26 mouse cellular contexts compared by ENCODE assay signal in genomic region chr3:86076511-86077283, GRCm38 (mm10).
DNase-seq lines count a peak whose midpoint lies in the region; ATAC-seq and TF ChIP-seq lines count a peak whose summit lies in the region.
"Had no signal": no experiment of that assay in that cellular context is flagged by ENCODE, and none has a peak within 500 bp of the region (broad histone marks: within the 10 kb centered on the region; RNA-seq: fewer than 3 reads in every experiment).

No protein-coding gene starts in this region.

- H3K27me3 ChIP-seq in intestine, embryonic 16.5 days (replicated peaks; ENCODE audit: control insufficient read depth, insufficient read depth, low read length) = no peaks in the 10 kb centered on the region
- no peaks in the 10 kb centered on the region for H3K27me3 ChIP-seq in intestine, embryonic 15.5 days (replicated peaks)
- H3K27me3 ChIP-seq in kidney, postnatal 0 days (ENCODE audit: insufficient read depth, low read length) = no peaks in the 10 kb centered on the region
- no peaks in the 10 kb centered on the region for H3K27me3 ChIP-seq in forebrain, postnatal 0 days (ENCODE audit: insufficient read depth, low read length)
- H3K27me3 ChIP-seq: embryonic facial prominence, embryonic 15.5 days; hindbrain, embryonic 13.5 days; liver, embryonic 15.5 days; neural tube, embryonic 15.5 days; Patski had no signal

- no peak for DNase-seq in kidney, postnatal 0 days (ENCODE audit: low spot score)
- DNase-seq in forebrain, postnatal 0 days = no peak
- no peak for DNase-seq in gastrocnemius, postnatal 25 days
- DNase-seq: adrenal gland, adult 2 months; cerebellum, adult 11 months; cerebellum, postnatal 25 days; gastrocnemius, postnatal 36 days; heart, postnatal 10 days; liver; lung, postnatal 4 days; right cerebral cortex, adult 18-20 months; right cerebral cortex, postnatal 4 days; thymus, postnatal 14 days had no signal

- no peaks in the 10 kb centered on the region for H3K36me3 ChIP-seq in intestine, embryonic 16.5 days (ENCODE audit: control insufficient read depth, insufficient read depth, low read length)
- 0 out of 2 replicates have a peak, but pooled peaks cover 11% of the 10 kb centered on the region for H3K36me3 ChIP-seq in intestine, embryonic 15.5 days
- no peaks in the 10 kb centered on the region for H3K36me3 ChIP-seq in kidney, postnatal 0 days (ENCODE audit: insufficient read depth, low read length)
- no peaks in the 10 kb centered on the region for H3K36me3 ChIP-seq in forebrain, postnatal 0 days (ENCODE audit: insufficient read depth)
- H3K36me3 ChIP-seq: heart, embryonic 10.5 days; hindbrain, embryonic 13.5 days; liver, embryonic 15.5 days; midbrain, embryonic 10.5 days; neural tube, embryonic 15.5 days had no signal

- no peaks in the 10 kb centered on the region for H3K4me1 ChIP-seq in intestine, embryonic 16.5 days (ENCODE audit: control insufficient read depth, insufficient read depth, low read length)
- H3K4me1 ChIP-seq in intestine, embryonic 15.5 days (replicated peaks) = no peaks in the 10 kb centered on the region
- no peaks in the 10 kb centered on the region for H3K4me1 ChIP-seq in kidney, postnatal 0 days (replicated peaks; ENCODE audit: insufficient read depth, low read length)
- no peaks in the 10 kb centered on the region for H3K4me1 ChIP-seq in forebrain, postnatal 0 days (ENCODE audit: insufficient read depth)
- H3K4me1 ChIP-seq: embryonic facial prominence, embryonic 15.5 days; hindbrain, embryonic 13.5 days; limb, embryonic 10.5 days; liver, embryonic 15.5 days; midbrain, embryonic 10.5 days had no signal

- no peak overlapping the region for H3K4me2 ChIP-seq in intestine, embryonic 16.5 days (ENCODE audit: low read depth, low read length)
- H3K4me2 ChIP-seq in intestine, embryonic 15.5 days (replicated peaks) = no peak overlapping the region
- no peak overlapping the region for H3K4me2 ChIP-seq in kidney, postnatal 0 days (ENCODE audit: low read length)
- H3K4me2 ChIP-seq in forebrain, postnatal 0 days (ENCODE audit: low read depth) = no peak overlapping the region
- H3K4me2 ChIP-seq: embryonic facial prominence, embryonic 15.5 days; hindbrain, embryonic 13.5 days; liver, embryonic 15.5 days; neural tube, embryonic 15.5 days had no signal

- no peak overlapping the region for H3K4me3 ChIP-seq in intestine, embryonic 16.5 days (ENCODE audit: low read length)
- H3K4me3 ChIP-seq in intestine, embryonic 15.5 days (replicated peaks) = no peak overlapping the region
- H3K4me3 ChIP-seq in kidney, postnatal 0 days (replicated peaks; ENCODE audit: low read depth, low read length) = no peak overlapping the region
- H3K4me3 ChIP-seq in forebrain, postnatal 0 days (ENCODE audit: low read depth, low read length) = no peak overlapping the region
- H3K4me3 ChIP-seq: embryonic facial prominence, embryonic 15.5 days; heart, embryonic 10.5 days; hindbrain, embryonic 13.5 days; limb, embryonic 10.5 days; liver, embryonic 15.5 days; midbrain, embryonic 10.5 days; neural tube, embryonic 15.5 days had no signal

- ATAC-seq in intestine, embryonic 16.5 days = peak; percentile 60; the same call in 1 of the 2 replicates
- no peak for ATAC-seq in intestine, embryonic 15.5 days
- ATAC-seq in hematopoietic stem cell, adult 5-6 weeks (replicated peaks in 1 of 2; ENCODE audit: insufficient read depth in 1 of 2, low FRiP score in 2 of 2, low TSS enrichment in 1 of 2, low read depth in 1 of 2, poor library complexity in 2 of 2, severe bottlenecking in 2 of 2) = peak; percentile 22 to 56; a peak in 1 of 4 replicates
- ATAC-seq in kidney, postnatal 0 days (replicated peaks; ENCODE audit: low FRiP score, low read depth) = peak; percentile 52; the same call in 1 of the 2 replicates
- ATAC-seq in megakaryocyte progenitor cell, adult 5-6 weeks (replicated peaks; ENCODE audit: poor library complexity) = peak; percentile 54
- ATAC-seq in forebrain, postnatal 0 days = no peak
- ATAC-seq: forebrain, embryonic 16.5 days; Patski had no signal

- no peaks in the 10 kb centered on the region for H3K9me3 ChIP-seq in intestine, embryonic 16.5 days (ENCODE audit: control insufficient read depth, low read length)
- H3K9me3 ChIP-seq in intestine, embryonic 15.5 days = no peaks in the 10 kb centered on the region
- no peaks in the 10 kb centered on the region for H3K9me3 ChIP-seq in kidney, postnatal 0 days (replicated peaks; ENCODE audit: low read length)
- H3K9me3 ChIP-seq in forebrain, postnatal 0 days (ENCODE audit: low read length) = no peaks in the 10 kb centered on the region
- H3K9me3 ChIP-seq: embryonic facial prominence, embryonic 15.5 days; heart, embryonic 10.5 days; hindbrain, embryonic 13.5 days; limb, embryonic 10.5 days; liver, embryonic 15.5 days; midbrain, embryonic 10.5 days; neural tube, embryonic 15.5 days had no signal

- WGBS in intestine, embryonic 16.5 days = 81% methylated on average over 14 of the region's 14 CpGs
- WGBS in intestine, embryonic 15.5 days = 70% methylated on average over 14 of the region's 14 CpGs
- WGBS in kidney, postnatal 0 days = 70% methylated on average over 14 of the region's 14 CpGs
- 84% methylated on average over 14 of the region's 14 CpGs for WGBS in forebrain, postnatal 0 days

- H3K27ac ChIP-seq in intestine, embryonic 16.5 days (ENCODE audit: low read length) = no peak overlapping the region
- H3K27ac ChIP-seq in intestine, embryonic 15.5 days = no peak overlapping the region
- peak overlapping the region; percentile 47; the same call in 1 of the 2 replicates for H3K27ac ChIP-seq in kidney, postnatal 0 days
- no peak overlapping the region for H3K27ac ChIP-seq in forebrain, postnatal 0 days (ENCODE audit: low read depth, low read length)
- H3K27ac ChIP-seq: embryonic facial prominence, embryonic 15.5 days; heart, embryonic 10.5 days; hindbrain, embryonic 13.5 days; limb, embryonic 10.5 days; liver, embryonic 15.5 days; midbrain, embryonic 10.5 days; neural tube, embryonic 15.5 days had no signal

- H3K9ac ChIP-seq in intestine, embryonic 16.5 days (ENCODE audit: low read depth, low read length) = no peak overlapping the region
- no peak overlapping the region for H3K9ac ChIP-seq in intestine, embryonic 15.5 days
- H3K9ac ChIP-seq in kidney, postnatal 0 days (ENCODE audit: low read depth, low read length) = no peak overlapping the region
- no peak overlapping the region for H3K9ac ChIP-seq in forebrain, postnatal 0 days
- H3K9ac ChIP-seq: embryonic facial prominence, embryonic 15.5 days; hindbrain, embryonic 13.5 days; liver, embryonic 15.5 days; neural tube, embryonic 15.5 days had no signal

- no peak for TF ChIP-seq CTCF in kidney, postnatal 0 days (IDR thresholded peaks at IDR 0.05; ENCODE audit: low read depth)
- no peak for TF ChIP-seq CTCF in forebrain, postnatal 0 days (IDR thresholded peaks at IDR 0.05; ENCODE audit: low read depth)

Comparison
In these comparisons a context has a peak if more than half of its experiments do, and no peak if none do; other contexts are left out.
1. ATAC-seq: peak in intestine, embryonic 16.5 days (single experiment), hematopoietic stem cell, adult 5-6 weeks (2 of 2), kidney, postnatal 0 days (single experiment) and megakaryocyte progenitor cell, adult 5-6 weeks (single experiment); none in intestine, embryonic 15.5 days (single experiment) and forebrain, postnatal 0 days (single experiment).